ENCODE assay signal across 23 mouse cellular contexts in genomic region chr6:142194245-142194644, GRCm38 (mm10). TPM values are rescaled to one million over a fixed set of nuclear protein-coding genes. Genes with fewer than 3 reads are reported as not detected.
"Had no signal": no experiment of that assay in that cellular context is flagged by ENCODE, and none has a peak within 500 bp of the region (broad histone marks: within the 10 kb centered on the region; RNA-seq: fewer than 3 reads in every experiment).

No protein-coding gene starts in this region.

- H3K4me2 ChIP-seq: neural tube, embryonic 13.5 days; neural tube, embryonic 15.5 days; stomach, embryonic 15.5 days had no signal

- H3K9me3 ChIP-seq: neural tube, embryonic 13.5 days; neural tube, embryonic 15.5 days; stomach, embryonic 15.5 days had no signal

- H3K27me3 ChIP-seq: neural tube, embryonic 13.5 days; neural tube, embryonic 15.5 days; stomach, embryonic 15.5 days had no signal

- H3K36me3 ChIP-seq: neural tube, embryonic 13.5 days; neural tube, embryonic 15.5 days; stomach, embryonic 15.5 days had no signal

- H3K27ac ChIP-seq: neural tube, embryonic 13.5 days; neural tube, embryonic 15.5 days; stomach, embryonic 15.5 days; stomach, postnatal 0 days had no signal

- H3K4me1 ChIP-seq: neural tube, embryonic 13.5 days; neural tube, embryonic 15.5 days; stomach, embryonic 15.5 days had no signal

- DNase-seq: retina, postnatal 1 day; right cerebral cortex, adult 18-20 months; right cerebral cortex, postnatal 14 days; right cerebral cortex, postnatal 25 days; right cerebral cortex, postnatal 4 days; spleen, adult 18-20 months; thymus, adult 18-20 months; thymus, adult 2 months; thymus, postnatal 14 days; thymus, postnatal 25 days; thymus, postnatal 36 days; thymus, postnatal 4 days had no signal

- H3K9ac ChIP-seq: neural tube, embryonic 13.5 days; neural tube, embryonic 15.5 days; stomach, embryonic 15.5 days had no signal

- H3K4me3 ChIP-seq: neural tube, embryonic 13.5 days; neural tube, embryonic 15.5 days; stomach, embryonic 15.5 days had no signal

RNA-seq across cellular contexts. Expression of gene Slco1a6, which starts 14.1 kb away (rescaled TPM):
- polyA plus RNA-seq: neural tube, embryonic 13.5 days; neural tube, embryonic 14.5 days; small intestine, adult 2 months; spleen, adult 2 months; stomach, embryonic 14.5 days; stomach, embryonic 15.5 days; stomach, embryonic 16.5 days; thymus, adult 2 months; thymus, postnatal 0 days; urinary bladder, adult 2 months had no signal
